23 mouse cellular contexts compared by ENCODE assay signal in genomic region chr5:121217313-121217634, GRCm38 (mm10). TPM values are rescaled to one million over a fixed set of nuclear protein-coding genes. Genes with fewer than 3 reads are reported as not detected.
DNase-seq lines count a peak whose midpoint lies in the region; ATAC-seq and TF ChIP-seq lines count a peak whose summit lies in the region.
"Had no signal": no experiment of that assay in that cellular context is flagged by ENCODE, and none has a peak within 500 bp of the region (broad histone marks: within the 10 kb centered on the region; RNA-seq: fewer than 3 reads in every experiment).

No protein-coding gene starts in this region.

- no peak overlapping the region for H3K4me3 ChIP-seq in liver, embryonic 13.5 days (replicated peaks)
- H3K4me3 ChIP-seq in liver, postnatal 0 days (ENCODE audit: low read depth, low read length) = no peak overlapping the region
- H3K4me3 ChIP-seq in MEL (ENCODE audit: control insufficient read depth in 1 of 2, insufficient read depth in 1 of 2, low read depth in 2 of 2, low read length in 2 of 2) = no peak overlapping the region
- no peak overlapping the region for H3K4me3 ChIP-seq in liver, embryonic 15.5 days (replicated peaks)
- H3K4me3 ChIP-seq: embryonic facial prominence, embryonic 13.5 days; embryonic facial prominence, embryonic 15.5 days; forebrain, embryonic 10.5 days; forebrain, embryonic 12.5 days had no signal

- no peak for ATAC-seq in liver, embryonic 13.5 days (ENCODE audit: low read depth)
- ATAC-seq in liver, postnatal 0 days = no peak
- no peak for ATAC-seq in liver, embryonic 15.5 days (ENCODE audit: insufficient read depth)
- ATAC-seq: activated CD4-positive, CD25-positive, alpha-beta regulatory T cell, adult 4 months; forebrain, embryonic 14.5 days; forebrain, embryonic 16.5 days; Patski had no signal

- DNase-seq in liver, embryonic 13.5 days = no peak
- no peak for DNase-seq in liver, postnatal 0 days
- DNase-seq in MEL (ENCODE audit: low read depth, low spot score) = peak; percentile 54
- no peak for DNase-seq in ovary, postnatal 36 days (ENCODE audit: low spot score)
- DNase-seq in cerebellum, postnatal 14 days = no peak
- DNase-seq: adrenal gland, adult 8-10 months; adrenal gland, postnatal 14 days; adrenal gland, postnatal 36 days; cerebellum, adult 11-12 months; cerebellum, adult 2 months; cerebellum, adult 9-10 months; cerebellum, postnatal 10 days; cerebellum, postnatal 36 days; embryo, embryonic 11 days had no signal

- peaks cover 64% of the 10 kb centered on the region for H3K4me1 ChIP-seq in liver, embryonic 13.5 days (replicated peaks)
- peaks cover 11% of the 10 kb centered on the region; the same call in 1 of the 2 replicates for H3K4me1 ChIP-seq in liver, postnatal 0 days (ENCODE audit: insufficient read depth)
- peaks cover 6 to 10% of the 10 kb centered on the region in 2 experiments for H3K4me1 ChIP-seq in MEL (ENCODE audit: control insufficient read depth in 1 of 2, insufficient read depth in 2 of 2, low read length in 2 of 2)
- peaks cover 55% of the 10 kb centered on the region for H3K4me1 ChIP-seq in liver, embryonic 15.5 days (replicated peaks)

- 81% methylated on average over 2 of the region's 2 CpGs for whole genome bisulfite sequencing in liver, embryonic 13.5 days (ENCODE audit: insufficient replicate concordance)
- 73% methylated on average over 2 of the region's 2 CpGs for WGBS in liver, postnatal 0 days (ENCODE audit: insufficient replicate concordance)
- WGBS in liver, embryonic 15.5 days (ENCODE audit: insufficient replicate concordance) = 81% methylated on average over 2 of the region's 2 CpGs

- peaks cover 18% of the 10 kb centered on the region for H3K79me2 ChIP-seq in MEL (ENCODE audit: control insufficient read depth, insufficient read depth, low read length, poor library complexity)

- no peak for TF ChIP-seq EP300 in liver, postnatal 0 days (IDR thresholded peaks at IDR 0.05; ENCODE audit: low read depth)
- no peak for TF ChIP-seq EP300 in MEL (IDR thresholded peaks at IDR 0.05; ENCODE audit: low read depth in 1 of 2, low read length in 2 of 2)

- no peak for TF ChIP-seq POLR2A in MEL (IDR thresholded peaks at IDR 0.05; ENCODE audit: control insufficient read depth in 1 of 2, insufficient read depth in 1 of 2, low read depth in 1 of 2, low read length in 2 of 2, poor library complexity in 1 of 2)

- peak overlapping the region; percentile 72 for H3K9ac ChIP-seq in liver, embryonic 13.5 days
- no peak overlapping the region for H3K9ac ChIP-seq in liver, postnatal 0 days (replicated peaks)
- no peak overlapping the region for H3K9ac ChIP-seq in MEL (ENCODE audit: control insufficient read depth, low read depth, low read length, poor library complexity, severe bottlenecking)
- H3K9ac ChIP-seq in liver, embryonic 15.5 days = 0 out of 2 replicates have a peak overlapping the region, but pooled peaks have one; percentile 47
- H3K9ac ChIP-seq: embryonic facial prominence, embryonic 13.5 days; embryonic facial prominence, embryonic 15.5 days; forebrain, embryonic 12.5 days had no signal

- H3K4me2 ChIP-seq in liver, embryonic 13.5 days = no peak overlapping the region
- no peak overlapping the region for H3K4me2 ChIP-seq in liver, postnatal 0 days (ENCODE audit: low read depth, low read length)
- no peak overlapping the region for H3K4me2 ChIP-seq in liver, embryonic 15.5 days
- H3K4me2 ChIP-seq: embryonic facial prominence, embryonic 13.5 days; embryonic facial prominence, embryonic 15.5 days; forebrain, embryonic 12.5 days had no signal

- peak overlapping the region; percentile 100 for H3K27ac ChIP-seq in liver, embryonic 13.5 days
- no peak overlapping the region for H3K27ac ChIP-seq in liver, postnatal 0 days (ENCODE audit: low read depth)
- H3K27ac ChIP-seq in MEL (ENCODE audit: control insufficient read depth, low read depth, low read length) = no peak overlapping the region
- H3K27ac ChIP-seq in liver, embryonic 15.5 days (replicated peaks) = peak overlapping the region; percentile 99
- H3K27ac ChIP-seq: embryonic facial prominence, embryonic 13.5 days; embryonic facial prominence, embryonic 15.5 days; forebrain, embryonic 10.5 days; forebrain, embryonic 12.5 days had no signal

- H3K9me3 ChIP-seq in liver, embryonic 13.5 days (replicated peaks) = no peaks in the 10 kb centered on the region
- H3K9me3 ChIP-seq in liver, postnatal 0 days (ENCODE audit: low read length) = no peaks in the 10 kb centered on the region
- no peaks in the 10 kb centered on the region for H3K9me3 ChIP-seq in MEL (replicated peaks; ENCODE audit: insufficient read depth, low read length)
- H3K9me3 ChIP-seq in liver, embryonic 15.5 days (replicated peaks) = no peaks in the 10 kb centered on the region
- H3K9me3 ChIP-seq: embryonic facial prominence, embryonic 15.5 days; forebrain, embryonic 12.5 days had no signal

- no peaks in the 10 kb centered on the region for H3K27me3 ChIP-seq in liver, embryonic 13.5 days
- H3K27me3 ChIP-seq in liver, postnatal 0 days (ENCODE audit: insufficient read depth, low read length) = no peaks in the 10 kb centered on the region
- no peaks in the 10 kb centered on the region for H3K27me3 ChIP-seq in MEL (ENCODE audit: control insufficient read depth in 1 of 2, insufficient read depth in 2 of 2, low read length in 2 of 2)
- H3K27me3 ChIP-seq in liver, embryonic 15.5 days = no peaks in the 10 kb centered on the region
- H3K27me3 ChIP-seq: embryonic facial prominence, embryonic 13.5 days; embryonic facial prominence, embryonic 15.5 days; forebrain, embryonic 12.5 days; Patski had no signal

- TF ChIP-seq CTCF in liver, postnatal 0 days (IDR thresholded peaks at IDR 0.05; ENCODE audit: low read depth) = no peak
- TF ChIP-seq CTCF in MEL (IDR thresholded peaks at IDR 0.05 in 2 of 3, conservative IDR thresholded peaks at IDR 0.05 in 1 of 3; ENCODE audit: control insufficient read depth in 1 of 3, insufficient read depth in 1 of 3, low read depth in 2 of 3, low read length in 3 of 3, poor library complexity in 1 of 3, severe bottlenecking in 1 of 3) = no peak

- H3K36me3 ChIP-seq in liver, embryonic 13.5 days = peaks cover 10% of the 10 kb centered on the region
- H3K36me3 ChIP-seq in liver, postnatal 0 days (replicated peaks; ENCODE audit: insufficient read depth, low read length) = peaks cover 2% of the 10 kb centered on the region
- H3K36me3 ChIP-seq in MEL (ENCODE audit: control insufficient read depth in 1 of 2, insufficient read depth in 2 of 2, low read length in 2 of 2) = peaks cover 0 to 11% of the 10 kb centered on the region in 2 experiments; a peak in 2 of 4 replicates
- peaks cover 10% of the 10 kb centered on the region for H3K36me3 ChIP-seq in liver, embryonic 15.5 days (replicated peaks)

- no peak for TF ChIP-seq RAD21 in MEL (IDR thresholded peaks at IDR 0.05; ENCODE audit: low read depth, low read length)

TF ChIP-seq in MEL, 35 proteins besides CTCF, POLR2A, EP300 and RAD21:
- TF ChIP-seq USF1 (IDR thresholded peaks at IDR 0.05; ENCODE audit: low read depth, low read length) (no peak), MAFK (IDR thresholded peaks at IDR 0.05; ENCODE audit: borderline replicate concordance, low read depth, low read length) (peak; percentile 77)

RNA-seq across cellular contexts. Expression of gene Hectd4, which starts 2.7 kb away (rescaled TPM):
- polyA plus RNA-seq in liver, embryonic 13.5 days (2015; fragmentation: Nextera tagmentation; extraction: Ambion mirVana) = 6.9 and 7.6 TPM in 2 replicates
- 3.3 and 3.6 TPM in 2 replicates for polyA plus RNA-seq in liver, postnatal 0 days (2015; fragmentation: Nextera tagmentation; extraction: Ambion mirVana)
- 6.9 and 7.0 TPM in 2 replicates for total RNA-seq in MEL (2012; rRNA removed)
- 10 to 100 TPM in 1 of 2 experiments, not detected in 1; 10.8 TPM for polyA plus RNA-seq in MEL (2012; ENCODE audit: insufficient read depth in 1 of 2, insufficient read length in 2 of 2, low read depth in 1 of 2, low replicate concordance in 2 of 2, missing spikeins in 1 of 2)
- polyA plus RNA-seq in liver, embryonic 15.5 days (2015; fragmentation: Nextera tagmentation; extraction: Ambion mirVana) = 10.1 and 12.0 TPM in 2 replicates

RNA-seq across cellular contexts. Expression of gene Rpl6, which starts 13.0 kb away (rescaled TPM):
- polyA plus RNA-seq in liver, embryonic 13.5 days (2015; fragmentation: Nextera tagmentation; extraction: Ambion mirVana) = 556 and 610 TPM in 2 replicates
- 315 and 325 TPM in 2 replicates for polyA plus RNA-seq in liver, postnatal 0 days (2015; fragmentation: Nextera tagmentation; extraction: Ambion mirVana)
- 2,653 and 2,779 TPM in 2 replicates for total RNA-seq in MEL (2012; rRNA removed)
- polyA plus RNA-seq in MEL (2012; ENCODE audit: insufficient read depth in 1 of 2, insufficient read length in 2 of 2, low read depth in 1 of 2, low replicate concordance in 2 of 2, missing spikeins in 1 of 2) = 1,000 to 10,000 TPM in 1 of 2 experiments, 100 to 1,000 TPM in 1; 850 to 2,901 TPM
- polyA plus RNA-seq in liver, embryonic 15.5 days (2015; fragmentation: Nextera tagmentation; extraction: Ambion mirVana) = 294 and 338 TPM in 2 replicates

RNA-seq across cellular contexts. Expression of gene Ptpn11, which starts 26.1 kb away (rescaled TPM):
- polyA plus RNA-seq in liver, embryonic 13.5 days (2015; fragmentation: Nextera tagmentation; extraction: Ambion mirVana) = 12.5 TPM in 2 replicates
- polyA plus RNA-seq in liver, postnatal 0 days (2015; fragmentation: Nextera tagmentation; extraction: Ambion mirVana) = 9.6 and 10.6 TPM in 2 replicates
- total RNA-seq in MEL (2012; rRNA removed) = 41.4 and 46.5 TPM in 2 replicates
- polyA plus RNA-seq in MEL (2012; ENCODE audit: insufficient read depth in 1 of 2, insufficient read length in 2 of 2, low read depth in 1 of 2, low replicate concordance in 2 of 2, missing spikeins in 1 of 2) = 10 to 100 TPM; 43.6 to 55.0 TPM
- polyA plus RNA-seq in liver, embryonic 15.5 days (2015; fragmentation: Nextera tagmentation; extraction: Ambion mirVana) = 9.1 and 9.2 TPM in 2 replicates

Comparison
In these comparisons a context has a peak if more than half of its experiments do, and no peak if none do; other contexts are left out.
1. H3K27ac ChIP-seq: peak in liver, embryonic 13.5 days (single experiment) and liver, embryonic 15.5 days (single experiment); none in liver, postnatal 0 days (single experiment) and MEL (single experiment).
2. H3K9ac ChIP-seq: peak in liver, embryonic 13.5 days (single experiment) and liver, embryonic 15.5 days (single experiment); none in liver, postnatal 0 days (single experiment) and MEL (single experiment).